Mouse (Mus musculus): Measurements from ENCODE around the gene Slc12a7.

GRCm38 (mm10) chr13:73759596-73759995, 26.7 kb downstream of the Slc12a7 start:
- TF ChIP-seq CTCF (IDR thresholded peaks at IDR 0.05; ENCODE audit: low read depth, low read length) (no peak), EP300 (IDR thresholded peaks at IDR 0.05; ENCODE audit: insufficient read depth, low read depth, low read length) (no peak)

All from ES-Bruce4 (cell line).